Mouse (Mus musculus) heart, embryonic 13.5 days (tissue): ENCODE measurements around the gene Spdya. TPM values are rescaled to one million over a fixed set of nuclear protein-coding genes. Genes with fewer than 3 reads are reported as not detected.
"Not testable (repeated sequence)": the region's sequence is repeated elsewhere in the genome, so short reads cannot be mapped to it uniquely, and the experiment has no call there.

Experiments
- ATAC-seq: fragments of 200-750 bp; cut with Nextera tagmentation; 2 replicates; pipeline ENCODE4 v1.8.0; 2017; ENCODE audit warnings: moderate TSS enrichment; ENCODE audit not compliant: insufficient number of reproducible peaks, low FRiP score, low TSS enrichment; ENCODE audit errors: extremely low read depth
- H3K27ac ChIP-seq: fragments of 300-500 bp; sonication (generic); replicated peaks from 2 replicates; pipeline ENCODE4 v1.5.1; 2015; ENCODE audit warnings: moderate library complexity, mild to moderate bottlenecking, inconsistent platforms
- H3K27me3 ChIP-seq: fragments of 300-500 bp; sonication (generic); replicated peaks from 2 replicates; pipeline ENCODE4 v1.6.1; 2015; ENCODE audit warnings: mild to moderate bottlenecking, inconsistent platforms
- H3K36me3 ChIP-seq: fragments of 300-500 bp; sonication (generic); 2 replicates; pipeline ENCODE4 v1.6.1; 2015; ENCODE audit warnings: mild to moderate bottlenecking, inconsistent platforms
- H3K4me1 ChIP-seq: fragments of 300-500 bp; sonication (generic); 2 replicates; pipeline ENCODE4 v1.6.1; 2015; ENCODE audit warnings: inconsistent platforms
- H3K4me2 ChIP-seq: fragments of 300-500 bp; sonication (generic); 2 replicates; pipeline ENCODE4 v1.6.1; 2015; ENCODE audit warnings: inconsistent platforms, mild to moderate bottlenecking, moderate library complexity
- H3K4me3 ChIP-seq: fragments of 300-500 bp; sonication (generic); 2 replicates; pipeline ENCODE4 v1.5.1; 2015; ENCODE audit warnings: moderate library complexity, mild to moderate bottlenecking, inconsistent platforms
- H3K9ac ChIP-seq: fragments of 300-500 bp; sonication (generic); 2 replicates; pipeline ENCODE4 v1.6.1; 2015; ENCODE audit warnings: inconsistent platforms, mild to moderate bottlenecking, moderate library complexity
- H3K9me3 ChIP-seq: fragments of 300-500 bp; sonication (generic); 2 replicates; pipeline ENCODE4 v1.6.1; 2016; ENCODE audit warnings: inconsistent platforms
- WGBS: fragments of 180-500 bp; shearing (Covaris S2); methylation state at CpG from one replicate; pipeline ENCODE4 v1.1.7; 2015; ENCODE audit warnings: mixed read lengths; 5-methylcytosine and 5-hydroxymethylcytosine counted together
- polyA plus RNA-seq: library from polyadenylated mRNA; unstranded; fragments of >200 nt; fragmentation: Nextera tagmentation; extraction: Ambion mirVana; gene quantifications from 2 replicates; pipeline ENCODE4 v1.2.1, GENCODE M21; 2015

Gene Spdya
- polyA plus RNA-seq, 1 experiment from 2014 or later = 0.32 TPM

GRCm38 (mm10) chr17:71636786-71637185 is 84.9 kb downstream of the Spdya start:
- 81% methylated on average over 8 of the region's 8 CpGs for WGBS
- ATAC-seq = no peak
- H3K36me3 ChIP-seq = peaks cover 96% of the 10 kb centered on the region

GRCm38 (mm10) chr17:71637750-71638265 is 85.9 kb downstream of the Spdya start:
- Histone ChIP-seq H3K27me3 (no peaks in the 10 kb centered on the region), H3K4me1 (no peaks in the 10 kb centered on the region), H3K4me2 (no peak overlapping the region), H3K9me3 (no peaks in the 10 kb centered on the region), H3K9ac (no peak overlapping the region), H3K36me3 (peaks cover 98% of the 10 kb centered on the region), H3K27ac (no peak overlapping the region), H3K4me3 (no peak overlapping the region)
- ATAC-seq = no peak
- WGBS = 90% methylated on average over 4 of the region's 4 CpGs

More at GRCm38 (mm10) chr17:71636786-71637185, 84.9 kb downstream of the Spdya start:
- Histone ChIP-seq H3K4me2 (no peak overlapping the region), H3K9me3 (no peaks in the 10 kb centered on the region), H3K4me3 (no peak overlapping the region), H3K27ac (no peak overlapping the region), H3K27me3 (no peaks in the 10 kb centered on the region), H3K4me1 (no peaks in the 10 kb centered on the region), H3K9ac (no peak overlapping the region)

- H3K4me1 ChIP-seq, H3K27me3 ChIP-seq, H3K4me3 ChIP-seq, H3K4me2 ChIP-seq, H3K9me3 ChIP-seq, ATAC-seq, H3K27ac ChIP-seq, H3K9ac ChIP-seq: not testable (repeated sequence)
- 77% methylated on average over 5 of the region's 5 CpGs for WGBS
- H3K36me3 ChIP-seq = peaks cover 94% of the 10 kb centered on the region
These were observed 87.2 kb downstream of the Spdya start for GRCm38 (mm10) chr17:71639056-71639455.

Other genes starting within 250 kb of the Spdya start
- 47.4 and 51.7 TPM in 2 replicates for gene Emilin2, start 240.1 kb upstream of the Spdya start, polyA plus RNA-seq
- 1.7 and 2.5 TPM in 2 replicates for gene Gm4707, start 92.1 kb upstream of the Spdya start, polyA plus RNA-seq
- gene Smchd1, start 76.7 kb upstream of the Spdya start, polyA plus RNA-seq = 34.9 and 38.4 TPM in 2 replicates
- 30.8 and 34.1 TPM in 2 replicates for gene Ndc80, start 25.2 kb upstream of the Spdya start, polyA plus RNA-seq
- 42.0 and 43.0 TPM in 2 replicates for gene Wdr43, start 63.8 kb downstream of the Spdya start, polyA plus RNA-seq
- gene Togaram2, start 121.2 kb downstream of the Spdya start, polyA plus RNA-seq = 2.3 and 3.0 TPM in 2 replicates
- not detected in 2 replicates for gene Pcare, start 200.8 kb downstream of the Spdya start, polyA plus RNA-seq
- gene Clip4, start 216.4 kb downstream of the Spdya start, polyA plus RNA-seq = 25.4 and 29.2 TPM in 2 replicates